Mouse (Mus musculus): Measurements from ENCODE around the gene Gng3.

DNA sequence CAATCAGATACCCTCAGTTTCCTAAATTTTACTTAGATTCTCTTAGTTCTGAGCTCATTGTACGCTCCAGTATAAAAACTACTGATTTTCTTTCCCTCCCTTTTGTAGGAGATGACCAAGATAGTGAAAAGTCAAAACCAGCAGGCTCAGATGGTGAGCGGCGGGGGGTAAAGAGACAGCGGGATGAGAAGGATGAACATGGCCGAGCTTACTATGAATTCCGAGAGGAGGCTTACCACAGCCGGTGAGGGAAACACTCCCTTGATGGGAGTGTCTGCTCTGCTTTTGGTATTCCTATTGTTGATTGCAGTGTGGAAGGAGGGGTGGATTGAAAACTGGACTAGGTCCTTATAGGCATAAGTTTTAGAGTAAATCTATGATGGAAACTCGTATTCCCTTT is 16.3 kb downstream of the Gng3 start:
- TF ChIP-seq CTCF (conservative IDR thresholded peaks at IDR 0.05; ENCODE audit: insufficient read depth, insufficient read length, low read depth, low read length) (no peak), POLR2A (IDR thresholded peaks at IDR 0.05; ENCODE audit: low read depth, low read length) (no peak)

Data from kidney, adult 2 months (tissue).